Mouse (Mus musculus) layer of hippocampus, postnatal 25 days (tissue): ENCODE data around the gene Zdhhc5. TPM values are rescaled to one million over a fixed set of nuclear protein-coding genes. Genes with fewer than 3 reads are reported as not detected.

ENCODE experiments used
- DNase-seq, 2 experiments: peaks; one replicate each; pipeline ENCODE4 v3.0.0; 2022; ENCODE audit warnings: mixed read lengths in 2 of 2, low spot score in 1 of 2; ENCODE audit errors: extremely low spot score in 1 of 2
- total RNA-seq, 2 experiments: library from RNA; stranded (reverse); gene quantifications; 2 replicates each; pipeline ENCODE4 v1.2.3; 2021

The Zdhhc5 gene
- 10 to 100 TPM; 37.3 to 37.7 TPM for total RNA-seq

DNA sequence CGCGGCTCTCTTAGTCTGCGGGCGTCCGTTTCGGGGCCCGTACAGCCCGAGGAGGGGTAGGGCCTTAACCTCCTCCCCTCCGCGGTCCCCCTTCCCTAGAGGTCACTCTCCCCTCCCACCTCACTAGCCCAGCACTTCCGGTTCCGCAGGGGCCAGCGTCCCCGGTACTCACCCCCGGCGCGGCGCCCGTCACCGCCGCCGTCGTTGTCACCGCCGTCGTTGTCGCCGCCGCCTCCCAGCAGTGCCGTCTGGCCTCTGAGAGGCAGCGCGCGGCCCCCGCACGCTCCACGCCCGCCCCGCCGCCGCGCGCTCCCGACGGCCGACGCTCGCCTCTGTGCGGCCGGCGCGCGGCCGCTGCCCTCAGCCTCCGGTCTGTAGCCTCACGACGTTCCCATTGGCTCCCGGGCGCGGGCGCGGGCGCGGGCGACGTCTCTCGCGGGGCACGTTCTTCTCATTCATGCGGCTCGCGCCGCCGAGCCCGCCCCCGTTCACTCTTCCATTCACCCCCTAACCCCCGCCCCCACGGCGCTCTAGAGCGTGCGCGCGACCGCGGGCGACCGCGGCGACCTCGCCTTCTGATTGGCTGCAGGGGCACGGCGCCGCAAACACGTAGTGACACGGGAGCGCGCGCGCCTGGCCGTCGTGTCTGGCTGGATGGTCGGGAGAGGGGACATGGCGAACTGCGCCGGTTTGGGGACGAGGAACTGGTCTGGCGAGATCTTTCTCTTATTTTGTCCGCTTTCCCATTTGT lies at the start of gene Zdhhc5:
Gene Zdhhc5, minus strand, starts transcription at position 370 of the 751 bp plus-strand sequence.
- DNase-seq: peak; percentile 93 to 98

DNA sequence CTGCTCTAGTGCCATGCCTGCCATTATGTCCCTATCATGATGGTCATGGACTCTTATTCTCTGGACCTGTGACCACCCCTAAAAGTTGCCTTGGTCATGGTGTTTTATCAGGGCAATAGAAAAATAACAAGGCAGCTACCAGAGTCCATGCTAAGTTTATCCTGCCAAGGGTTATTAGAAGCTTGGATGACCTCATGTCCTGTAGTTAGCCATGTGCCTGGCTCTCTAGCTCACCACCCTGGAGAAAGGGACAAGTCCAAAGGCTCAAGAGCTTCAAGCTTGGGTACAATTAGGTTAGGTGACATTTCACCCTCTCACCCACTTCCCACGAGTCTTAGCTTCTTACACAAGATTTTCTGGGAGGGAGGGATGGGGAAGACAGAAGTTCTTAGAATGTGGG lies 47.8 kb upstream of the Zdhhc5 start:
- DNase-seq: no peak

GRCm38 (mm10) chr2:84762295-84762694 lies 47.3 kb upstream of the Zdhhc5 start:
- DNase-seq: no peak

DNA sequence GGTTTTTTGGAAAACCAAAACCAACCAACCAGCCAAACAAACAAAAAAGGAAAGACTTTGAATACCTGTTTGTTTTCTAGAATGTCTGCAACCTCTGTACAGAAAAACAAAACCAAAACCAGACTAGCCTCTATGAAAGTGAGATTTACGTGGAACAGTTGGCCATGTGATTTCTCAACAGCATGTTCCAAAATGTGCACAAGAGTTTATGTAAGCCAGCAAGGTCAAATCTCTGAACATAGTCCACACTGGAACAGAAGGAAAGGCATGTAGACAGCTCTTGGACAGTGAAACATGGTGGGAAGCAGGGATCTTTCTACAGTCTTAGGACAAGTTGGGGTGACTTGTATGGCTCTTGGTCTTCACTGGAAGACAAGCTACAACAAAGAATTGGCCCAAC lies 46.9 kb upstream of the Zdhhc5 start:
- no peak for DNase-seq

- DNase-seq: no peak
These were observed 46.3 kb upstream of the Zdhhc5 start for GRCm38 (mm10) chr2:84761309-84761708.

GRCm38 (mm10) chr2:84760777-84761176 lies 45.8 kb upstream of the Zdhhc5 start:
- DNase-seq: no peak

DNA sequence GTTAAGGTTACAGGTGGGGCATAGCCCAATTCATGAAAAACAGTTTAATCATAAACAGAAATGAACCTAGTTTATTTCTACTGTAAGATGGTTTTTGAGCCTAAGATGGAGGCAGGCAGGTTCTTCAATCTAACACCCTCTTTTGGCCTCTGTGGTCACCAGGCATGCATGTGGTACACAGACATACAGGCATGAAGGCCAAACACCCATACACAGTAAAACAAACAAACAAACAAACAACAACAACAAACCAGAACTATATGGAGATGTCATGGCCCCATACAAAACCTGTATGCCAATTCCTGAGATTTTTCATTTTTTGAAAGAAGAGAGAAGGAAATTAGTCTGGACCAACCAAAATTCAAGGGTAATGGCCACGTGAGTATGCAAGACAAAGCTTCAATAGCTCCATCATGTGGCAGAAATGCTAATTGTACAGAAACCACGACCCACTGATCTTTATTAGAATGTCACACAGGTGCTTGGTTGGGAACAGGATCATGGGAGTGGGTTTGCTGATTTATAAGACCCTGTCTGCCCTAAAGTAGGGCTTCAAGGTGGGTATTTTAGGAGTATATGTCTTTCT lies 43.7 kb upstream of the Zdhhc5 start:
- no peak for DNase-seq

GRCm38 (mm10) chr2:84757026-84757682 lies 42.2 kb upstream of the Zdhhc5 start:
- no peak for DNase-seq

DNA sequence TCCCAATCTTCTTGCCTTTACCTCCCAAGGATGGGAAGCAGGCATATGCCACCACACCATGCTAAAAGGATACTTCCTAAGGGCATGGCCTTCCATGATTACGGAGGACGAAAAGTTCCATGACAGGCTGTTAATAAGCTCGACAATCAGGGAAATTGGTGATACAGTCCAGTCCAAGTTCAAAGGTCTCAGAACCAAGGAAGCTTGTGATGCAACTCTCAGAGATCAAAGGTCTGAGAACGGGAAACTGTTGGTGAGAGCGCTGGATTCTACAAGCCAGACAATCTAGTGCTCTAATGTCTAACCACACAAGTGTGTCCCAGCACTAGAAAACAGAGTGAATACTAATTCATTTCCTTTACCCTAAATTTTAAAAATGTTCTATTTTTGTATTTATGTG lies 41.3 kb upstream of the Zdhhc5 start:
- no peak for DNase-seq

- DNase-seq: no peak
These were observed 35.1 kb upstream of the Zdhhc5 start for GRCm38 (mm10) chr2:84750115-84750514.

DNA sequence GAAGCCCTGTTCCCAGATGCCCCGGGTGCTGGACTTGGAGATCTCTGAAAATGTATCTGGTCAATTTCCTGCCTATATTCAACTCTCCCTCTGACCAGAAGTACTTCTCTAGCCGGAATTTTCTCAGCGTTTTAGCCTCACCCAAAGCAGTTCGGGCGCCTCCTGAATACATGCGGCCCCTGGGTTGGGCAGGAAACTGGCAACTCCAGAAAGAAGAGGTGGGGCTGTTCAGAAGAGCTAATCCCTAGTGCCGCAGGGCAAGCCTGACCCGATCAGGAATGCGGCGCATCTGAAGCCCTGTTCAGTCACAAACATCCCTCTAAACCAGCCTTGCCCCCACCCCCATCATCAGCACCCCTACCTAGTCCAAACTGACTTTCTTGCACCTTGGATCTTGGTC lies 29.1 kb upstream of the Zdhhc5 start:
- DNase-seq: no peak

- DNase-seq: peak; percentile 47 to 49
These were observed 28.6 kb upstream of the Zdhhc5 start, which contains the start of gene Gm19426 for GRCm38 (mm10) chr2:84743561-84743960. Gene Gm19426 (minus strand): TSS chr2:84743655.

DNA sequence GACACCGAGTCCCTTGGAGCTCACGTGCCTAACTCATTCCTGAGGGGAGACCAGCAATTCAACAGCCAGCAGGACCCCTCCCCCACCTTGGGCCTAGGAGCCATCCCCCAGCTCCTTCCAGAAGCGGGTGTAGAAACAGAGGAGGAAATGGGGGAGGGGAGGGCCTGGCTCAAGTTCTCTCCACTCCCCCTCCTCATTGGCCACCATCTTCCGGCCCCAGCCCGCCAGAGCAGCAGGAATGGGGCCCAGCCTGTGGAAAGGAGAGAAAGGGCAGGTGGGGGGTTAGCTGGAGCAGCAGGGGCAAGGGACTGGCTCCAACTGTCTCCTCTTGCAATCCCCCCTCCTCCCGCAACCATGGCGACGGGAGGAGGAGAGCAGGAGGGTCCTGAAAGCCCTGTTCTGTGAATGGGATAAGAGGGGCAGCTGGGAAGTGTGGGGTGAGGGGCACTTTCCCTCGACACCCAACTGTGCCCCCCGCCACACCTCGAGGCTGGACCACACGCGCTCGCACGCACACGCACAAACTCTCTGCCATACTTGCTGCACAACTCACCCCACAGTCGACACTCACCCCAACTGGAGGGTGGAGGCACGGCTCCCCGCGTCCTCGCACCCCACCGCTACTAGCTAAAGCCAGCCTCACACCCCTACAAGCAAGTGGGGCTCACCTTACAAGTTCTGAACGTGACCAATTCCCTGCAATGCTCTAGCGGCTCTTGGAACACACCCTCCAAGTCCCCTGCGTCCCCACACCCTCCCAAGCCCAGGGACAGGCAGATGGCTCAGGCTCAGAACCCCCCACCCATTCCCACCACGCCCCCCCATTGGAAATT lies 27.7 kb upstream of the Zdhhc5 start:
- DNase-seq: peak in 1 of 2 experiments; percentile 18

DNA sequence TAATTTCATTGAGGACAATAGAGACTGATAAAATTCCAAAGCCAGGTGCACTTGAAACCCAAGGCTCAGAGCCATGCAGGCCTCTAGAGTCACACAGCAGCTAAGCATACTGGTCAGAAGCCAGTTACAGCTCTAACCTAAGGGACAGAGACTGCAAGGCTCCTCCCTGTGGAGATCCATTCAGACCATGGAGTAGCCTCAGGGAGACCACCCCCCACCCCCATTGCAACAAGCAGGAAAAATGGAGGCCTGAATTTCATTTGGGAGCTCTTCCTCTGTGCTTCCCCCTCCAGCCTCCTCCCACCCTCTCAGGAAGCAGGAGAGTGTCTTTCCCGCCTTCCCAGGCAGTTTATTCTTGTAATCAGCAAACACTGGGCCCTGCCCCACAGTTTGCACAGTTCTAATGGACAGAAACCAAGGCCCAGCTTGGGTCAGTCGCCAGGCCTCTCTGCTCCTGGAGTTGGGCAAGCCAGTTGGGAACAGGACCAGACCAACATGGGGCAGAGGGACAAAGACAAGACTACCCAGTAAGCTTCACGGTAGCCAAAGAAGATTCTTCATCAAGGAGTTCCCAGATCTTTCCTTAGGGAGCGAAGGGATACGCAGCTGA lies 27.0 kb upstream of the Zdhhc5 start:
- peak in 1 of 2 experiments; percentile 12 for DNase-seq

DNA sequence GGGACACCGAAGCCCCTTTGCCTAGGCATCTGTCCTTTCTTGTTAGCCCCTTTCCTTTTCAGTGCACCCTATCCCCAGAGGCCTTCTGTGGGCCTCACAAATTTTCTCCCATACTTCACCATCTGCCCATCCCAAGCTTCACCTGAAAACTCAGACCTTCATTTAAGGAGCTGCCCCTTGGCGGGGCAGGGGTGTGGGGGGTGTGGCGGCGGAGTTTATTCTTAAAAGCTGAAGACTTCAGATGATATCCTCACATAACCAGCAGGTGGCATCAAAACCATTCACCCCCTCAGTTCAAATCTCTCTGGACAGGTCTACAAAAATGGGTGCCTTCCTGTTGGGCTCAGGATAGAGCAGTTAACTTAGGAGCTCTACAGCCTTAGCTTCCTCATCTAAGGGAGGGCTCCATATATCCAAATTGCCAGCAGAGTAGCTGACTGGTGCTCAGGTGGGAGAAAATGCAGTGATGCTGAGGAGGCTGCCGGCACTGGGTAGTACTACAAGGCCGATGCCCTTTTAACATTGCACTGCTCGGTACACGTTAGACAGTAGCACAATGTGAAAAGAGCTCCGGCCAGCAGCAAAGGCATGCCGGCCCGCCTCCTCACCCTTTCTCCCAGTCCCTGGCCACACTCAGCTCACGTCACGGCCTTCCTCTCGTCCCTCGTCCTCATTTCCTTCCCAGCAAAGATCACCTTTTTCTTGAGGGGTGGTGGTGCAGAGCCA lies 25.8 kb upstream of the Zdhhc5 start:
- DNase-seq: no peak

DNA sequence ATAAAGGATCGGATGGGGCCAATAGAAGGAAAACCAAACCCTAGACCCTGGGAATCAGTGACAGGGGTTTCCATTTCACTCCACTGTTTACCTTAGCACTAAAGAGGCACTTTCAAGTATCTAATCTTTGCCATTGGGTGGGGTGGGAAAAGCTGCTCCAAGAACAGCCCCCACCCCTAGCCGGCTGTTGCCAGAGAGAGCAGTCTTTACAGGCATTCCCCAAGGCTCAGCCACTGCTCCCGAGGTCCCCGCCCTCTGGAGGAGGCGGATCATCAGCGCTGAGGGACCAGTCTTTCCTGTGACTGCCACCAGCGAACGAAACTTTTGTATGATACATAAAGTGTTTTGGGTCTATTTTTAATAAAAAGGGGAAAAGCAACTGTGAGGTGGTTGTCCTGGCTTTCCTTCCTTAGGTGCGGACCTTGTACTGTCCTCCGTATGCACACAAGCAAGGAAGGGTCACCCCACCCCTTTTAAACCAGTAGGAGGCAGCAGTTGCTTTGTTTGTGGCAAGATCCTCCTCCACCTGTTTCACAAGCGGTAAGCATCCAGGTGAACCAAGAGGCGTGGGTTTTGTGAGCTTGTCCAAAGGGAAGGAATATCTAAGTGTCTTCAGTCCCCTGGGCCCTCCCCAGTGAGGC lies 23.4 kb upstream of the Zdhhc5 start:
- peak in 1 of 2 experiments; percentile 12 for DNase-seq

DNA sequence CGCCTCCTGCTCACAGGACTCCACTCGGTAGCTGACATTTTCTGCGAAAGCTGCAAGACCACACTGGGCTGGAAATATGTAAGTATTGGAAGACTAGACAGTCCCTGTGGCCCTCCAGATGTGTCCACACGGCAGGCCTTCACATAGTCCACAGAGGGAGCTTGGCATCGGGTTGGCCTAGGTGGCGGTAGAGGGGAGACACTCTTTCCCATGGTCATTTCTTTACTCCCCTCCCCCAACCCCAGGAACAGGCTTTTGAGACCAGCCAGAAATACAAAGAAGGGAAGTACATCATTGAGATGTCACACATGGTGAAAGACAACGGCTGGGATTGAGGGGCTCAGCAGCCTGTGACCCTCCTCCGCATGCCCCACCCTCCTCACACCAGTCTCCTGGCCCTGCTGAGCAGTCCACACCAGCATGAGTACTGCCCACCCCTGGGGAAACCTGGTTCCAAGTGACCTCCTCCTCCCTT lies 22.5 kb upstream of the Zdhhc5 start:
- DNase-seq: no peak

- peak in 1 of 2 experiments; percentile 13 for DNase-seq
These were observed 21.6 kb upstream of the Zdhhc5 start for GRCm38 (mm10) chr2:84736312-84737161.
